Mouse (Mus musculus): ENCODE measurements around the gene Arhgef7. TPM values are rescaled to one million over a fixed set of nuclear protein-coding genes. Genes with fewer than 3 reads are reported as not detected.

The Arhgef7 gene
- polyA plus RNA-seq, 1 experiment from 2014 or later = 54.1 TPM

DNA sequence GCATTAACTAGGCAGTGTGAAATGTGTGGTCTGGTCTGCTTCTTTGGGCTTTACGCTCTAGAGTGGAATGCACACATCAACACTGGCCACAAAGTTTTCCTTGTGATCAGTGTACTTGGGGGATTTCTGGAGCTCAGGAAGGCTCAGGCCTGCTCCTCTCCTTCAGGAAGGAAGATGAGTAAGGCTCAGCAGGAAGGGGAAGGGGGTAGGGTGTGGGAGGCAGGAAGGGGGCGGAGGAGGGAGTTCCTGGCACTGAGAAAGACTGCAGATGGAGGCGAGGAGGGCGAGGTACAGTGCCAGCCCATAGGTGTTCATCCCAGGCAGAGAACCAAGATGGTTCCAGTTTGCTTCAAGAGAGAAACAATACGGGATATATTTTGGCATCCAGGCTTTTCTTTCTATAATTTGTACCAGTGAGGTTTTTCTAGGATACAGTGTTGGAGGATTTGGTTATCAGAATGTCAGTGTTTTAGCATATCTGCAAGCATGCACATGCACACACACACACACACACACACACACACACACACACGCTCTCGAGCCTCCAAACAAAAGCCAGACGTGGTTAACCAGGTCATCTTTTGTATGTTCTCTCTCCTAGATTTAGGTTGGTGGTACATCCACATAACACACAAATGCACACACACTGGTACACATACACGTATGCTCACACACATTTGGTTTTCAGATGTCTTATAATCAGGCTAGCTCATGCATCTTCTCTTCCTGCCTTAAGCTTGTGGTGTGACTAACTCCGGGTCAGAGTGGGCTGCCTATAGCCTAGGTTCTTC is 52.5 kb downstream of the Arhgef7 start:
- H3K4me1 ChIP-seq (ENCODE audit: control insufficient read depth, insufficient read depth, low read length) = peaks cover 51% of the 10 kb centered on the region
- no peak; the same call in 1 of the 2 replicates for ATAC-seq (replicated peaks; ENCODE audit: extremely low read depth, insufficient read depth, low FRiP score)

DNA sequence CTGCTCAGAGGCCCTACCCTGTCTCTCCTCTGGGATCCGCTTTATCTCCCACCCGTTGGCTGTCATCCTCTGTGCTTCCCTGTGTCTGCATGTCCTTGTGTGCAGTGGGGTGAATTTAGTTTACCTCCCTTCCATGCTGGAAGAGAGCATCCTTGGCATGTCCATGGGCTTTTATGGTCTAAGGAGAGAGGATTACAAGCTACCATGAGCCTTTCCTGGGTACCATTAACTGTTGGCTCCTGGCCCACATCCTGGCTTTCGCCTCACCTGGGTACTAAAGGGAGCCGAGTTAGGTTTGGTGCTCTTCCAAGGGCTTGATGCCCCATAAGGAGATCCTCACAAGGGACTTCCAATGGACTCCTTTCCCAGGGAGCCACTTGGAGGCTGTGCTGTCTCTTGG is 53.1 kb downstream of the Arhgef7 start:
- no peak overlapping the region for H3K9ac ChIP-seq (ENCODE audit: low read length)
- peaks cover 22% of the 10 kb centered on the region for H3K36me3 ChIP-seq (ENCODE audit: control insufficient read depth, insufficient read depth)
- peak overlapping the region; percentile 44 for H3K4me3 ChIP-seq (ENCODE audit: low read length)
- H3K27me3 ChIP-seq (ENCODE audit: control insufficient read depth, insufficient read depth, low read length) = no peaks in the 10 kb centered on the region
- H3K4me2 ChIP-seq (ENCODE audit: low read depth, low read length) = peak overlapping the region; percentile 55
- H3K4me1 ChIP-seq (ENCODE audit: control insufficient read depth, insufficient read depth, low read length) = peaks cover 51% of the 10 kb centered on the region
- ATAC-seq (replicated peaks; ENCODE audit: extremely low read depth, insufficient read depth, low FRiP score) = no peak
- 66% methylated on average over 4 of the region's 4 CpGs for WGBS
- H3K9me3 ChIP-seq (replicated peaks; ENCODE audit: control insufficient read depth, low read length) = no peaks in the 10 kb centered on the region
- H3K27ac ChIP-seq (ENCODE audit: low read length) = no peak overlapping the region

More for the DNA sequence above, 52.5 kb downstream of the Arhgef7 start:
- WGBS = 64% methylated on average over 10 of the region's 10 CpGs
- H3K27ac ChIP-seq (ENCODE audit: low read length) = peak overlapping the region; percentile 83
- H3K36me3 ChIP-seq (ENCODE audit: control insufficient read depth, insufficient read depth) = peaks cover 18% of the 10 kb centered on the region
- peak overlapping the region; percentile 34 for H3K9ac ChIP-seq (ENCODE audit: low read length)
- peak overlapping the region; percentile 55 for H3K4me2 ChIP-seq (ENCODE audit: low read depth, low read length)
- peak overlapping the region; percentile 44 for H3K4me3 ChIP-seq (ENCODE audit: low read length)
- no peaks in the 10 kb centered on the region for H3K27me3 ChIP-seq (ENCODE audit: control insufficient read depth, insufficient read depth, low read length)
- no peaks in the 10 kb centered on the region for H3K9me3 ChIP-seq (replicated peaks; ENCODE audit: control insufficient read depth, low read length)

GRCm38 (mm10) chr8:11782607-11783006 is 55.1 kb downstream of the Arhgef7 start:
- Histone ChIP-seq H3K9me3 (replicated peaks; ENCODE audit: control insufficient read depth, low read length) (no peaks in the 10 kb centered on the region), H3K27ac (ENCODE audit: low read length) (no peak overlapping the region), H3K4me1 (ENCODE audit: control insufficient read depth, insufficient read depth, low read length) (peaks cover 36% of the 10 kb centered on the region), H3K4me3 (ENCODE audit: low read length) (no peak overlapping the region), H3K36me3 (ENCODE audit: control insufficient read depth, insufficient read depth) (peaks cover 31% of the 10 kb centered on the region), H3K9ac (ENCODE audit: low read length) (no peak overlapping the region), H3K4me2 (ENCODE audit: low read depth, low read length) (peak overlapping the region; percentile 4; the same call in 1 of the 2 replicates), H3K27me3 (ENCODE audit: control insufficient read depth, insufficient read depth, low read length) (no peaks in the 10 kb centered on the region)
- WGBS = 87% methylated on average over 6 of the region's 6 CpGs
- no peak for ATAC-seq (replicated peaks; ENCODE audit: extremely low read depth, insufficient read depth, low FRiP score)

- H3K9ac ChIP-seq (ENCODE audit: low read length) = no peak overlapping the region
- H3K9me3 ChIP-seq (replicated peaks; ENCODE audit: control insufficient read depth, low read length) = no peaks in the 10 kb centered on the region
- H3K4me1 ChIP-seq (ENCODE audit: control insufficient read depth, insufficient read depth, low read length) = peaks cover 21% of the 10 kb centered on the region
- WGBS = 81% methylated on average over 7 of the region's 7 CpGs
- ATAC-seq (replicated peaks; ENCODE audit: extremely low read depth, insufficient read depth, low FRiP score) = no peak
- no peak overlapping the region for H3K4me3 ChIP-seq (ENCODE audit: low read length)
- H3K4me2 ChIP-seq (ENCODE audit: low read depth, low read length) = no peak overlapping the region
- H3K36me3 ChIP-seq (ENCODE audit: control insufficient read depth, insufficient read depth) = peaks cover 34% of the 10 kb centered on the region
- H3K27me3 ChIP-seq (ENCODE audit: control insufficient read depth, insufficient read depth, low read length) = no peaks in the 10 kb centered on the region
- no peak overlapping the region for H3K27ac ChIP-seq (ENCODE audit: low read length)
Observed at GRCm38 (mm10) chr8:11783861-11784594, 56.5 kb downstream of the Arhgef7 start.

DNA sequence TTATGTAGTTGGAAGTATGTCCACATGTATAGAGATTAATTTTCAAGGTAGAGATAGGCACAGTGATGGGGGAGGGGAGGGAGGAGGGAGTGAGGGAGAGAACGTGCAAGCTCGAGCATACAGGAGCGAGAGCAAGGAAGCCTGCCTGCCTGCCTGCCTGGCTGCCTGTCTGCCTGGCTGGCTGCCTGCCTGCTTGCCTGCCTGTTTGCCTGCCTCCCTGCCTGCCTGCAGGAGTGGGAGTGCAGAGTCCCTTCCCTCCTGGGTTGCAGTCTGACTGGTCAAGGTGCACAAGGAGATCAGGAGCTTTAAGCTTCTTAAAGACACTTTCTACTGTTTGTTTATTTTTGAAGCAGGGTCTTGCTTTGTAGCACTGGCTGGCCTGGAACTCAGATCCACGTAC is 57.6 kb downstream of the Arhgef7 start:
- ATAC-seq (replicated peaks; ENCODE audit: extremely low read depth, insufficient read depth, low FRiP score) = no peak
- Histone ChIP-seq H3K36me3 (ENCODE audit: control insufficient read depth, insufficient read depth) (peaks cover 38% of the 10 kb centered on the region), H3K27me3 (ENCODE audit: control insufficient read depth, insufficient read depth, low read length) (no peaks in the 10 kb centered on the region), H3K4me2 (ENCODE audit: low read depth, low read length) (no peak overlapping the region), H3K4me3 (ENCODE audit: low read length) (no peak overlapping the region), H3K9me3 (replicated peaks; ENCODE audit: control insufficient read depth, low read length) (no peaks in the 10 kb centered on the region), H3K9ac (ENCODE audit: low read length) (no peak overlapping the region), H3K27ac (ENCODE audit: low read length) (peak overlapping the region; percentile 49), H3K4me1 (ENCODE audit: control insufficient read depth, insufficient read depth, low read length) (peaks cover 15% of the 10 kb centered on the region)
- WGBS = 40% methylated on average over 4 of the region's 4 CpGs

- WGBS = 48% methylated on average over 9 of the region's 9 CpGs
- peaks cover 38% of the 10 kb centered on the region for H3K36me3 ChIP-seq (ENCODE audit: control insufficient read depth, insufficient read depth)
- H3K27ac ChIP-seq (ENCODE audit: low read length) = peak overlapping the region; percentile 49
- H3K9ac ChIP-seq (ENCODE audit: low read length) = no peak overlapping the region
- H3K9me3 ChIP-seq (replicated peaks; ENCODE audit: control insufficient read depth, low read length) = no peaks in the 10 kb centered on the region
- H3K4me2 ChIP-seq (ENCODE audit: low read depth, low read length) = no peak overlapping the region
- no peak overlapping the region for H3K4me3 ChIP-seq (ENCODE audit: low read length)
- H3K4me1 ChIP-seq (ENCODE audit: control insufficient read depth, insufficient read depth, low read length) = peaks cover 10% of the 10 kb centered on the region
- ATAC-seq (replicated peaks; ENCODE audit: extremely low read depth, insufficient read depth, low FRiP score) = no peak
- H3K27me3 ChIP-seq (ENCODE audit: control insufficient read depth, insufficient read depth, low read length) = no peaks in the 10 kb centered on the region
Observed at GRCm38 (mm10) chr8:11785539-11786046, 58.1 kb downstream of the Arhgef7 start.

DNA sequence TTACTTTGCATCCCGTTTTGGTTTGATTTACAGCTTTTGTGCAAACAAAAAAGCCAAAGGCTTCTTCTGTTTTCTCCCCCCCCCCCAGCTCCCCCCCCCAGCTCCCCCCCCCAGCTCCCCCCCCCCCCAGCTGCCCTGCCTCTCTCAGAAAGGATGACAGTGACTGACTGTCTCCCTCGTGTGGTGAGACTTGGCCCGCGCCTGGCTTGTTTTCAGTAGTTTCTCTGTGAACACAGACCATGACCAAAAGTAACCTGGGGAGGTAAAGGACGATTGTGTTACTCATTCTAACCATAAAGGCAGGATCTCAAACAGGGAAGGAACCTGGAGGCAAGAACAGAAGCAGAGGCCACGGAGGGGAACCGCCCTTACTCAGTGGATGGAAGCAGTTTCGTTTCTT is 60.7 kb downstream of the Arhgef7 start:
- H3K4me2 ChIP-seq (ENCODE audit: low read depth, low read length) = no peak overlapping the region
- no peak overlapping the region for H3K27ac ChIP-seq (ENCODE audit: low read length)
- 61% methylated on average over 8 of the region's 8 CpGs for WGBS
- peaks cover 10% of the 10 kb centered on the region for H3K4me1 ChIP-seq (ENCODE audit: control insufficient read depth, insufficient read depth, low read length)
- H3K9ac ChIP-seq (ENCODE audit: low read length) = no peak overlapping the region
- no peaks in the 10 kb centered on the region for H3K27me3 ChIP-seq (ENCODE audit: control insufficient read depth, insufficient read depth, low read length)
- H3K36me3 ChIP-seq (ENCODE audit: control insufficient read depth, insufficient read depth) = peaks cover 33% of the 10 kb centered on the region
- no peaks in the 10 kb centered on the region for H3K9me3 ChIP-seq (replicated peaks; ENCODE audit: control insufficient read depth, low read length)
- no peak overlapping the region for H3K4me3 ChIP-seq (ENCODE audit: low read length)
- ATAC-seq (replicated peaks; ENCODE audit: extremely low read depth, insufficient read depth, low FRiP score) = no peak

DNA sequence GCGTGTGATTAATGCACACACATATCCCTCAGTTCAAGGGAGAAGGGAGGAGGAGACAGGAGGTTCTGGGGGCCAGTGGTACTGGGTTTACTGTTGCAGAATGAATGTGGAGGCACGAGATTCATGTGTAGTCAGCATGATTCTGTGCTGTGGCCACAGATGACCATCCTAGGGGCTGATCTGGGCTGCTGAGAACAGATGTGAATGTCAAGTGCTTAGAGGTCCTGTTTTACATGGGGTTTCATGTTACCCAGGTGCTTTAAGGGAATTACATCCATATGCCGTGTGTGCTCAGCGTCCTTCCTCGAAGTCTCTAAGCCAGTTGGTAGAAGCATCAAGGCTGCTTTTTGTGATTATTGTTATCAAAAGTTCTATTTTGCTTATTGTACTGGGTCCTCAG is 61.6 kb downstream of the Arhgef7 start:
- 89% methylated on average over 5 of the region's 5 CpGs for WGBS
- H3K9ac ChIP-seq (ENCODE audit: low read length) = no peak overlapping the region
- H3K36me3 ChIP-seq (ENCODE audit: control insufficient read depth, insufficient read depth) = peaks cover 31% of the 10 kb centered on the region

GRCm38 (mm10) chr8:11794956-11795355 is 67.4 kb downstream of the Arhgef7 start:
- no peak for ATAC-seq (replicated peaks; ENCODE audit: extremely low read depth, insufficient read depth, low FRiP score)
- Histone ChIP-seq H3K36me3 (ENCODE audit: control insufficient read depth, insufficient read depth) (peaks cover 17% of the 10 kb centered on the region), H3K4me3 (ENCODE audit: low read length) (no peak overlapping the region)

More for the DNA sequence above, 61.6 kb downstream of the Arhgef7 start:
- H3K27ac ChIP-seq (ENCODE audit: low read length) = no peak overlapping the region
- H3K9me3 ChIP-seq (replicated peaks; ENCODE audit: control insufficient read depth, low read length) = no peaks in the 10 kb centered on the region
- H3K27me3 ChIP-seq (ENCODE audit: control insufficient read depth, insufficient read depth, low read length) = no peaks in the 10 kb centered on the region
- no peak overlapping the region for H3K4me3 ChIP-seq (ENCODE audit: low read length)
- ATAC-seq (replicated peaks; ENCODE audit: extremely low read depth, insufficient read depth, low FRiP score) = no peak
- no peak overlapping the region for H3K4me2 ChIP-seq (ENCODE audit: low read depth, low read length)
- H3K4me1 ChIP-seq (ENCODE audit: control insufficient read depth, insufficient read depth, low read length) = peaks cover 10% of the 10 kb centered on the region

More at GRCm38 (mm10) chr8:11794956-11795355, 67.4 kb downstream of the Arhgef7 start:
- Histone ChIP-seq H3K9me3 (replicated peaks; ENCODE audit: control insufficient read depth, low read length) (no peaks in the 10 kb centered on the region), H3K4me2 (ENCODE audit: low read depth, low read length) (no peak overlapping the region), H3K4me1 (ENCODE audit: control insufficient read depth, insufficient read depth, low read length) (peaks cover 19% of the 10 kb centered on the region), H3K27me3 (ENCODE audit: control insufficient read depth, insufficient read depth, low read length) (no peaks in the 10 kb centered on the region), H3K27ac (ENCODE audit: low read length) (no peak overlapping the region), H3K9ac (ENCODE audit: low read length) (no peak overlapping the region)
